Mouse (Mus musculus) kidney, embryonic 16.5 days (tissue): ENCODE measurements around the gene 4930402H24Rik. TPM values are rescaled to one million over a fixed set of nuclear protein-coding genes. Genes with fewer than 3 reads are reported as not detected.

Experiments
- ATAC-seq: fragments of 200-750 bp; cut with Nextera tagmentation; 2 replicates; pipeline ENCODE4 v1.8.0; 2017; ENCODE audit warnings: moderate TSS enrichment; ENCODE audit not compliant: low FRiP score, low TSS enrichment
- H3K27ac ChIP-seq: fragments of 300-500 bp; sonication (generic); 2 replicates; pipeline ENCODE4 v1.5.1; 2014; ENCODE audit warnings: low read length
- H3K27me3 ChIP-seq: fragments of 300-500 bp; sonication (generic); 2 replicates; pipeline ENCODE4 v1.6.1; 2014; ENCODE audit warnings: low read length, control low read depth, mixed read lengths; ENCODE audit not compliant: insufficient read depth
- H3K36me3 ChIP-seq: fragments of 300-500 bp; sonication (generic); 2 replicates; pipeline ENCODE4 v1.6.1; 2014; ENCODE audit warnings: low read length, control low read depth, mixed read lengths; ENCODE audit not compliant: insufficient read depth
- H3K4me1 ChIP-seq: fragments of 300-500 bp; sonication (generic); 2 replicates; pipeline ENCODE4 v1.6.1; 2014; ENCODE audit warnings: low read length, control low read depth, mixed read lengths; ENCODE audit not compliant: insufficient read depth
- H3K4me2 ChIP-seq: fragments of 300-500 bp; sonication (generic); replicated peaks from 2 replicates; pipeline ENCODE4 v1.6.1; 2014; ENCODE audit warnings: low read depth, low read length
- H3K4me3 ChIP-seq: fragments of 300-500 bp; sonication (generic); 2 replicates; pipeline ENCODE4 v1.5.1; 2014; ENCODE audit warnings: mild to moderate bottlenecking, low read length
- H3K9ac ChIP-seq: fragments of 300-500 bp; sonication (generic); replicated peaks from 2 replicates; pipeline ENCODE4 v1.6.1; 2014; ENCODE audit warnings: low read length
- H3K9me3 ChIP-seq: fragments of 300-500 bp; sonication (generic); 2 replicates; pipeline ENCODE4 v1.6.1; 2016; ENCODE audit warnings: low read length, control low read depth
- WGBS: fragments of 180-500 bp; shearing (Covaris S2); extraction: QIAGEN DNeasy Blood & Tissue Kit; methylation state at CpG from one replicate; pipeline ENCODE4 v1.1.7; 2014; 5-methylcytosine and 5-hydroxymethylcytosine counted together
- polyA plus RNA-seq: library from polyadenylated mRNA; unstranded; fragments of >200 nt; fragmentation: Nextera tagmentation; extraction: Ambion mirVana; gene quantifications from 2 replicates; pipeline ENCODE4 v1.2.1, GENCODE M21; 2015

Gene 4930402H24Rik
- polyA plus RNA-seq, 1 experiment from 2014 or later = 35.8 TPM

DNA sequence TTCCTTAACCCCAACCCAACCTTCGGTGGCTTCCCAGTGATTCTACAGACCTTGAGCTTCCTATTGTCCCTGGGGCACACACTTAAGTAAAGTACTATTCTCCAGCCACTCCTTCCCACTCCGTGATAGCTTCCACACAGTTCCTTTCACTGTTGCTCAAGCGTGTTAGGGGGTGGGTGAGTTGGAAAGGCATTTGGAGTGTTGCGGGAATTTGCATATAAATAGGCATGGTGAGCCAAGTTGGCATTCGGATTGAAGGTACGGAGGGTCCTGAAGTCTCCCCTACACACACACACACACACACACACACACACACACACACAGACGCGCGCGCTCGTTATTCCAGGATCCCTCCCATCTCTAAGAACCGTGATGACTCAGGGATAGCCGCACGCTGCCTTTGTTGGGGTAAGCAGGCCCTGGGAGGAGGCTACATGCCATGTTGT is 208.4 kb downstream of the 4930402H24Rik start:
- H3K4me3 ChIP-seq = peak overlapping the region; percentile 59
- H3K4me2 ChIP-seq = peak overlapping the region; percentile 100
- H3K27ac ChIP-seq = no peak overlapping the region
- peaks cover 10% of the 10 kb centered on the region; the same call in 1 of the 2 replicates for H3K4me1 ChIP-seq
- 0 out of 2 replicates have a peak, but pooled peaks have one; percentile 9 for ATAC-seq
- H3K9me3 ChIP-seq = no peaks in the 10 kb centered on the region
- no peaks in the 10 kb centered on the region for H3K36me3 ChIP-seq
- H3K9ac ChIP-seq = peak overlapping the region; percentile 70
- 3% methylated on average over 14 of the region's 14 CpGs for WGBS
- H3K27me3 ChIP-seq = peaks cover 24% of the 10 kb centered on the region

DNA sequence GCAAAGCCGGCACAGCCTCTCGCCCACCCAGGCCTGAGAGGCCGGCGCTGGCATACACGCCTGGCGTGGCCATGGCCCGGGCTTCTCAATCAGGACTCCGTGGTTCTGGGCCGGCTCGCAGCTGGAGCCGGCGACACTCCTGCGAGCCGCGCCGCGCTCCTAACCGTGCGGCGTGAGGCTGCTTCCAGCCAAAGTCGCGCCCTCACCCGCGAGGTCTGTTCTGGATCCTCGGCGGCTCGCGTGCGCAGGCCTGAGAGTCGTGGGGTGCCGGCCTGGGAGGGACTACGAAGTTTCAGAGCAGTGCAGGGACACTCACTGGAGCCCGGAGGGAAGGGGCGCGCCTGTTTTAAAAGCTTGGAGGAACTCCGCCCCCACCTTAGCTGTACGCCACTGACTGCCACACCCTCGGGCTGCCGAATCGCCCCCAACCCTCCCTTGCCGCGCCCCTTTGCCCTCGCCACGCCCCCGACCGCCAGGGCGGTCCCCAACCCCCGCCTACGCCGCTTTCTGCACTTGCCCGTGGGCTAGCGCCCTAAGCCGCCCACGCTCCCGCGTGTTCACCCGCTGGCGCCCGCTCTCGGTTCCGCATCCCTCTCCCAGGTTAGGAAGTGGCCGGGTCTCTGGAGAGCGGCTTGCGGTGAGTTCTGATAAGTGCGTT is 208.9 kb downstream of the 4930402H24Rik start, which contains the start of gene Slc4a11:
Gene Slc4a11 (minus strand): TSS at position 367 of the 658 bp plus-strand sequence.
- peak within 1 kb of the TSS; percentile 59 for H3K4me3 ChIP-seq
- H3K9me3 ChIP-seq = no peaks in the 10 kb centered on the region
- WGBS = under 1% methylated on average over 65 of the region's 65 CpGs
- no peaks in the 10 kb centered on the region for H3K36me3 ChIP-seq
- peak; percentile 82 for ATAC-seq
- H3K4me2 ChIP-seq = peak within 1 kb of the TSS; percentile 100
- H3K27ac ChIP-seq = no peak within 1 kb of the TSS
- peaks cover 24% of the 10 kb centered on the region for H3K27me3 ChIP-seq
- H3K4me1 ChIP-seq = peaks cover 10% of the 10 kb centered on the region; the same call in 1 of the 2 replicates
- H3K9ac ChIP-seq = peak within 1 kb of the TSS; percentile 70

- Histone ChIP-seq H3K9ac (peak overlapping the region; percentile 70), H3K27ac (no peak overlapping the region), H3K4me2 (peak overlapping the region; percentile 100), H3K9me3 (no peaks in the 10 kb centered on the region), H3K4me3 (peak overlapping the region; percentile 59), H3K36me3 (no peaks in the 10 kb centered on the region), H3K27me3 (peaks cover 24% of the 10 kb centered on the region), H3K4me1 (peaks cover 10% of the 10 kb centered on the region; the same call in 1 of the 2 replicates)
- under 1% methylated on average over 31 of the region's 31 CpGs for whole genome bisulfite sequencing
- ATAC-seq = peak; percentile 44
These were observed 209.5 kb downstream of the 4930402H24Rik start for GRCm38 (mm10) chr2:130696700-130697152.

DNA sequence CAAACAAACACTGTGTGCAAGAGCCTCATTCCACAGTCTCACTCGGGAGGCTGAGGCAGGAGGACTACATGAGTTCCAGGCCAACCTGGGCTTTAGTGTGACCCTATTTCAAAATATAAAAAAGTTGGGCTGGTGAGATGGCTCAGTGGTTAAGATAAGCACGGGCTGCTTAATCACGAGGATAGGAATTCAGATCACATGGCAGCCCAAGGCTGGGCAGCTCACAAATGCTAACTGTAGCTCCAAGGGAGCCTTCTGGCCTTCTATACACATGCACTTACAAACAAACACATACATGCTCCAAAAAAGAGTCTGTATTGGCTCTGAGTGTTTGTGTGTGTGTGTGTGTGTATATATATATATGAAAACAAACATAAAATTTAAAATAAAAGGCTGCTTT is 212.6 kb downstream of the 4930402H24Rik start:
- no peak overlapping the region for H3K9ac ChIP-seq
- peaks cover 10% of the 10 kb centered on the region; the same call in 1 of the 2 replicates for H3K4me1 ChIP-seq
- H3K36me3 ChIP-seq = no peaks in the 10 kb centered on the region
- WGBS = 45% methylated on average over 3 of the region's 3 CpGs
- no peak overlapping the region for H3K4me2 ChIP-seq
- no peaks in the 10 kb centered on the region for H3K9me3 ChIP-seq
- H3K27ac ChIP-seq = no peak overlapping the region
- peaks cover 21% of the 10 kb centered on the region for H3K27me3 ChIP-seq
- H3K4me3 ChIP-seq = no peak overlapping the region
- ATAC-seq = no peak

GRCm38 (mm10) chr2:130689011-130689410 is 217.2 kb downstream of the 4930402H24Rik start:
- Histone ChIP-seq H3K36me3 (peaks cover 4% of the 10 kb centered on the region; the same call in 1 of the 2 replicates), H3K4me1 (no peaks in the 10 kb centered on the region), H3K9me3 (no peaks in the 10 kb centered on the region), H3K4me3 (no peak overlapping the region), H3K4me2 (no peak overlapping the region), H3K9ac (no peak overlapping the region), H3K27me3 (no peaks in the 10 kb centered on the region), H3K27ac (no peak overlapping the region)
- no peak for ATAC-seq
- 71% methylated on average over 2 of the region's 2 CpGs for WGBS

GRCm38 (mm10) chr2:130685426-130685825 is 220.8 kb downstream of the 4930402H24Rik start:
- no peak overlapping the region for H3K9ac ChIP-seq
- no peak overlapping the region for H3K4me2 ChIP-seq
- no peaks in the 10 kb centered on the region for H3K9me3 ChIP-seq
- H3K27ac ChIP-seq = no peak overlapping the region
- peaks cover 24% of the 10 kb centered on the region for H3K36me3 ChIP-seq
- ATAC-seq = no peak
- no peaks in the 10 kb centered on the region for H3K27me3 ChIP-seq
- no peak overlapping the region for H3K4me3 ChIP-seq
- H3K4me1 ChIP-seq = no peaks in the 10 kb centered on the region
- WGBS = 93% methylated on average over 9 of the region's 9 CpGs

DNA sequence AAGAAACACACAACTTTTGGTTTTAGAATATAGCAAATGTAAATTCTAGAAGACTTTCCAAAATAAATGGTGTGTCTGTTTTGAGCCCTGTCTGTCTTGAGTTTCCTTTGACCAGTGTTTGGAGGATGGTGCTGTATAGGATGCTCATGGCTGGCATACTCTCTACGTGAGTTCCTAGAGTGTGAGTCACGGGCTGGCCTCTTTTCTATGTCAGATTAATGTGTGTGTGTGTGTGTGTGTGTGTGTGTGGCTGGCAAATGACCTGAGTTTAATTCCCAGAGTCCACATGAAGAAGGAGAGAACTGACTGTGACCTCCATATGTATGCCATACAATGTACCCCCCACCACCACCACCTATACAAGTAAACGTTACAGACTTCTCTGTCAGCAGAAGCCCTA is 224.7 kb downstream of the 4930402H24Rik start:
- Histone ChIP-seq H3K4me2 (no peak overlapping the region), H3K4me1 (no peaks in the 10 kb centered on the region), H3K9me3 (no peaks in the 10 kb centered on the region), H3K4me3 (no peak overlapping the region), H3K9ac (no peak overlapping the region), H3K27ac (no peak overlapping the region), H3K36me3 (peaks cover 55% of the 10 kb centered on the region), H3K27me3 (no peaks in the 10 kb centered on the region)
- no peak for ATAC-seq
- WGBS = 95% methylated on average over 3 of the region's 3 CpGs

- Histone ChIP-seq H3K4me3 (no peak overlapping the region), H3K4me1 (no peaks in the 10 kb centered on the region), H3K27ac (0 out of 2 replicates have a peak overlapping the region, but pooled peaks have one; percentile 31), H3K9ac (no peak overlapping the region), H3K9me3 (no peaks in the 10 kb centered on the region), H3K36me3 (peaks cover 71% of the 10 kb centered on the region), H3K27me3 (no peaks in the 10 kb centered on the region), H3K4me2 (no peak overlapping the region)
- peak; percentile 40; the same call in 1 of the 2 replicates for ATAC-seq
- WGBS = 50% methylated on average over 6 of the region's 6 CpGs
These were observed 226.3 kb downstream of the 4930402H24Rik start for GRCm38 (mm10) chr2:130679899-130680298.

- H3K36me3 ChIP-seq = peaks cover 72% of the 10 kb centered on the region
These were observed 227.1 kb downstream of the 4930402H24Rik start for GRCm38 (mm10) chr2:130679154-130679553.

GRCm38 (mm10) chr2:130677211-130677610 is 229.0 kb downstream of the 4930402H24Rik start:
- ATAC-seq = no peak
- Histone ChIP-seq H3K9me3 (no peaks in the 10 kb centered on the region), H3K36me3 (peaks cover 78% of the 10 kb centered on the region), H3K9ac (no peak overlapping the region), H3K27me3 (no peaks in the 10 kb centered on the region), H3K4me3 (no peak overlapping the region), H3K4me1 (no peaks in the 10 kb centered on the region), H3K4me2 (no peak overlapping the region), H3K27ac (no peak overlapping the region)
- WGBS = 46% methylated on average over 10 of the region's 10 CpGs

More at GRCm38 (mm10) chr2:130679154-130679553, 227.1 kb downstream of the 4930402H24Rik start:
- no peaks in the 10 kb centered on the region for H3K4me1 ChIP-seq
- no peaks in the 10 kb centered on the region for H3K9me3 ChIP-seq
- 64% methylated on average over 12 of the region's 12 CpGs for WGBS
- no peak overlapping the region for H3K4me3 ChIP-seq
- H3K27me3 ChIP-seq = no peaks in the 10 kb centered on the region
- H3K27ac ChIP-seq = no peak overlapping the region
- no peak overlapping the region for H3K9ac ChIP-seq
- no peak overlapping the region for H3K4me2 ChIP-seq
- no peak for ATAC-seq
